Mouse (Mus musculus) embryonic facial prominence, embryonic 12.5 days (tissue): ENCODE results near the gene Sgcd. TPM values are rescaled to one million over a fixed set of nuclear protein-coding genes. Genes with fewer than 3 reads are reported as not detected.

Experiments used
- ATAC-seq: fragments of 200-750 bp; cut with Nextera tagmentation; 2 replicates; pipeline ENCODE4 v1.8.0; 2017; ENCODE audit not compliant: insufficient number of reproducible peaks, insufficient read depth, low FRiP score, low TSS enrichment
- H3K27ac ChIP-seq: fragments of 300-500 bp; sonication (generic); 2 replicates; pipeline ENCODE4 v1.5.1; 2016; ENCODE audit warnings: mild to moderate bottlenecking
- H3K27me3 ChIP-seq: fragments of 300-500 bp; sonication (generic); 2 replicates; pipeline ENCODE4 v1.6.1; 2016; ENCODE audit warnings: mild to moderate bottlenecking, moderate library complexity
- H3K36me3 ChIP-seq: fragments of 300-500 bp; sonication (generic); 2 replicates; pipeline ENCODE4 v1.6.1; 2016; ENCODE audit warnings: mild to moderate bottlenecking
- H3K4me1 ChIP-seq: fragments of 300-500 bp; sonication (generic); 2 replicates; pipeline ENCODE4 v1.6.1; 2016
- H3K4me2 ChIP-seq: fragments of 300-500 bp; sonication (generic); replicated peaks from 2 replicates; pipeline ENCODE4 v1.6.1; 2016; ENCODE audit warnings: mild to moderate bottlenecking, moderate library complexity
- H3K4me3 ChIP-seq: fragments of 300-500 bp; sonication (generic); 2 replicates; pipeline ENCODE4 v1.5.1; 2016; ENCODE audit warnings: mild to moderate bottlenecking
- H3K9ac ChIP-seq: fragments of 300-500 bp; sonication (generic); 2 replicates; pipeline ENCODE4 v1.6.1; 2016; ENCODE audit warnings: mild to moderate bottlenecking, moderate library complexity
- H3K9me3 ChIP-seq: fragments of 300-500 bp; sonication (generic); 2 replicates; pipeline ENCODE4 v1.6.1; 2016; ENCODE audit warnings: mild to moderate bottlenecking, moderate library complexity
- WGBS: fragments of 180-500 bp; shearing (Covaris S2); methylation state at CpG from one replicate; pipeline ENCODE4 v1.1.7; 2016; 5-methylcytosine and 5-hydroxymethylcytosine counted together
- polyA plus RNA-seq: library from polyadenylated mRNA; unstranded; fragments of >200 nt; fragmentation: Nextera tagmentation; extraction: Ambion mirVana; gene quantifications from 2 replicates; pipeline ENCODE4 v1.2.1, GENCODE M21; 2016

Sgcd gene
- polyA plus RNA-seq, 1 experiment from 2014 or later, result 11.7 TPM

GRCm38 (mm10) chr11:47032318-47032717 is 956.5 kb downstream of the Sgcd start:
- Histone ChIP-seq H3K27me3 (no peaks in the 10 kb centered on the region), H3K36me3 (no peaks in the 10 kb centered on the region)

GRCm38 (mm10) chr11:47020874-47021273 is 967.9 kb downstream of the Sgcd start:
- H3K27me3 ChIP-seq, result no peaks in the 10 kb centered on the region
- H3K9me3 ChIP-seq, result no peaks in the 10 kb centered on the region
- H3K4me3 ChIP-seq, result no peak overlapping the region
- H3K4me1 ChIP-seq, result no peaks in the 10 kb centered on the region
- no peak overlapping the region for H3K4me2 ChIP-seq
- H3K27ac ChIP-seq, result no peak overlapping the region
- H3K9ac ChIP-seq, result no peak overlapping the region
- no peaks in the 10 kb centered on the region for H3K36me3 ChIP-seq
- ATAC-seq, result no peak
- WGBS, result 43% methylated on average over 6 of the region's 6 CpGs

More at GRCm38 (mm10) chr11:47032318-47032717, 956.5 kb downstream of the Sgcd start:
- no peak overlapping the region for H3K9ac ChIP-seq
- no peaks in the 10 kb centered on the region for H3K9me3 ChIP-seq
- no peak for ATAC-seq
- no peak overlapping the region for H3K27ac ChIP-seq
- H3K4me1 ChIP-seq, result no peaks in the 10 kb centered on the region
- 88% methylated on average over 5 of the region's 5 CpGs for WGBS
- H3K4me2 ChIP-seq, result no peak overlapping the region
- no peak overlapping the region for H3K4me3 ChIP-seq

- Histone ChIP-seq H3K36me3 (no peaks in the 10 kb centered on the region), H3K9me3 (no peaks in the 10 kb centered on the region), H3K27me3 (no peaks in the 10 kb centered on the region), H3K4me2 (no peak overlapping the region), H3K9ac (no peak overlapping the region), H3K4me1 (no peaks in the 10 kb centered on the region), H3K4me3 (no peak overlapping the region), H3K27ac (no peak overlapping the region)
- ATAC-seq, result no peak
- 73% methylated on average over 2 of the region's 2 CpGs for WGBS
Observed at GRCm38 (mm10) chr11:47018139-47018538, 970.6 kb downstream of the Sgcd start.

GRCm38 (mm10) chr11:47015683-47016082 is 973.1 kb downstream of the Sgcd start:
- H3K9me3 ChIP-seq, result no peaks in the 10 kb centered on the region
- no peak for ATAC-seq
- H3K9ac ChIP-seq, result no peak overlapping the region
- H3K4me3 ChIP-seq, result no peak overlapping the region
- H3K4me2 ChIP-seq, result no peak overlapping the region
- 65% methylated on average over 2 of the region's 2 CpGs for WGBS
- no peak overlapping the region for H3K27ac ChIP-seq
- no peaks in the 10 kb centered on the region for H3K36me3 ChIP-seq
- H3K27me3 ChIP-seq, result no peaks in the 10 kb centered on the region
- no peaks in the 10 kb centered on the region for H3K4me1 ChIP-seq

GRCm38 (mm10) chr11:47014278-47014677 is 974.5 kb downstream of the Sgcd start:
- no peak overlapping the region for H3K4me2 ChIP-seq
- H3K27ac ChIP-seq, result no peak overlapping the region
- no peaks in the 10 kb centered on the region for H3K36me3 ChIP-seq
- no peaks in the 10 kb centered on the region for H3K4me1 ChIP-seq
- H3K27me3 ChIP-seq, result no peaks in the 10 kb centered on the region
- H3K4me3 ChIP-seq, result no peak overlapping the region
- no peaks in the 10 kb centered on the region for H3K9me3 ChIP-seq
- H3K9ac ChIP-seq, result no peak overlapping the region
- no peak for ATAC-seq

GRCm38 (mm10) chr11:47010166-47010565 is 978.6 kb downstream of the Sgcd start:
- no peaks in the 10 kb centered on the region for H3K27me3 ChIP-seq
- no peak overlapping the region for H3K9ac ChIP-seq
- H3K36me3 ChIP-seq, result no peaks in the 10 kb centered on the region
- no peak overlapping the region for H3K27ac ChIP-seq
- no peak overlapping the region for H3K4me3 ChIP-seq
- ATAC-seq, result no peak
- no peak overlapping the region for H3K4me2 ChIP-seq
- H3K4me1 ChIP-seq, result no peaks in the 10 kb centered on the region
- H3K9me3 ChIP-seq, result no peaks in the 10 kb centered on the region

GRCm38 (mm10) chr11:47005301-47005875 is 983.4 kb downstream of the Sgcd start:
- H3K27ac ChIP-seq, result no peak overlapping the region
- H3K27me3 ChIP-seq, result no peaks in the 10 kb centered on the region
- H3K9me3 ChIP-seq, result no peaks in the 10 kb centered on the region
- H3K9ac ChIP-seq, result no peak overlapping the region
- ATAC-seq, result no peak
- H3K4me2 ChIP-seq, result no peak overlapping the region
- no peaks in the 10 kb centered on the region for H3K36me3 ChIP-seq
- no peaks in the 10 kb centered on the region for H3K4me1 ChIP-seq
- 72% methylated on average over 1 of the region's 1 CpGs for WGBS
- H3K4me3 ChIP-seq, result no peak overlapping the region

GRCm38 (mm10) chr11:46939311-46939710 is 1049.5 kb downstream of the Sgcd start:
- no peaks in the 10 kb centered on the region for H3K4me1 ChIP-seq
- H3K27ac ChIP-seq, result no peak overlapping the region
- no peak overlapping the region for H3K9ac ChIP-seq
- H3K9me3 ChIP-seq, result no peaks in the 10 kb centered on the region
- H3K4me2 ChIP-seq, result no peak overlapping the region
- H3K36me3 ChIP-seq, result no peaks in the 10 kb centered on the region
- H3K27me3 ChIP-seq, result no peaks in the 10 kb centered on the region
- WGBS, result 24% methylated on average over 4 of the region's 4 CpGs
- H3K4me3 ChIP-seq, result no peak overlapping the region
- ATAC-seq, result no peak

GRCm38 (mm10) chr11:46924946-46925345 is 1063.8 kb downstream of the Sgcd start:
- no peaks in the 10 kb centered on the region for H3K4me1 ChIP-seq
- H3K27me3 ChIP-seq, result no peaks in the 10 kb centered on the region
- H3K4me2 ChIP-seq, result no peak overlapping the region
- no peak overlapping the region for H3K27ac ChIP-seq
- ATAC-seq, result no peak
- 64% methylated on average over 1 of the region's 1 CpGs for WGBS
- no peak overlapping the region for H3K4me3 ChIP-seq
- no peak overlapping the region for H3K9ac ChIP-seq
- no peaks in the 10 kb centered on the region for H3K36me3 ChIP-seq
- no peaks in the 10 kb centered on the region for H3K9me3 ChIP-seq

GRCm38 (mm10) chr11:46920244-46920643 is 1068.5 kb downstream of the Sgcd start:
- WGBS, result 92% methylated on average over 1 of the region's 1 CpGs
- H3K9me3 ChIP-seq, result no peaks in the 10 kb centered on the region

GRCm38 (mm10) chr11:46912656-46913237 is 1076.0 kb downstream of the Sgcd start:
- Histone ChIP-seq H3K4me2 (no peak overlapping the region), H3K4me1 (no peaks in the 10 kb centered on the region), H3K27ac (no peak overlapping the region), H3K9ac (no peak overlapping the region), H3K4me3 (no peak overlapping the region), H3K27me3 (no peaks in the 10 kb centered on the region), H3K9me3 (no peaks in the 10 kb centered on the region), H3K36me3 (no peaks in the 10 kb centered on the region)
- WGBS, result 86% methylated on average over 5 of the region's 5 CpGs
- ATAC-seq, result no peak

More at GRCm38 (mm10) chr11:46920244-46920643, 1068.5 kb downstream of the Sgcd start:
- no peak overlapping the region for H3K9ac ChIP-seq
- no peak for ATAC-seq
- no peak overlapping the region for H3K4me3 ChIP-seq
- H3K27me3 ChIP-seq, result no peaks in the 10 kb centered on the region
- H3K4me2 ChIP-seq, result no peak overlapping the region
- H3K4me1 ChIP-seq, result no peaks in the 10 kb centered on the region
- no peak overlapping the region for H3K27ac ChIP-seq
- H3K36me3 ChIP-seq, result no peaks in the 10 kb centered on the region

GRCm38 (mm10) chr11:46904281-46904680 is 1084.5 kb downstream of the Sgcd start:
- WGBS, result 91% methylated on average over 1 of the region's 1 CpGs
- no peak overlapping the region for H3K4me3 ChIP-seq
- H3K27ac ChIP-seq, result no peak overlapping the region
- no peaks in the 10 kb centered on the region for H3K4me1 ChIP-seq
- no peaks in the 10 kb centered on the region for H3K9me3 ChIP-seq
- no peak for ATAC-seq
- H3K9ac ChIP-seq, result no peak overlapping the region
- no peaks in the 10 kb centered on the region for H3K36me3 ChIP-seq
- no peak overlapping the region for H3K4me2 ChIP-seq
- no peaks in the 10 kb centered on the region for H3K27me3 ChIP-seq
